Mouse (Mus musculus): ENCODE data around the gene Pcsk4. TPM values are rescaled to one million over a fixed set of nuclear protein-coding genes. Genes with fewer than 3 reads are reported as not detected.

The Pcsk4 gene
- total and polyA plus RNA-seq, 3 experiments, result 0.46 to 1.1 TPM; not detected in 1

GRCm38 (mm10) chr10:80298571-80299281 is 30.6 kb downstream of the Pcsk4 start:
- Histone ChIP-seq H3K4me3 (replicated peaks in 1 of 3; ENCODE audit: low read depth in 2 of 3, low read length in 2 of 3, poor library complexity in 1 of 3) (no peak overlapping the region), H3K9ac (ENCODE audit: insufficient read depth, low read depth) (no peak overlapping the region), H3K27ac (ENCODE audit: insufficient read depth, low read depth) (no peak overlapping the region), H3K27me3 (replicated peaks) (peaks cover 46% of the 10 kb centered on the region), H3K36me3 (replicated peaks in 1 of 2; ENCODE audit: control insufficient read depth in 1 of 2, insufficient read depth in 1 of 2, low read length in 1 of 2) (peaks cover 14 to 19% of the 10 kb centered on the region in 2 experiments), H3K79me2 (replicated peaks; ENCODE audit: control insufficient read depth, extremely low read depth, insufficient read depth, poor library complexity, severe bottlenecking) (peaks cover 3% of the 10 kb centered on the region), H3K4me2 (ENCODE audit: insufficient read depth, low read depth, poor library complexity, severe bottlenecking) (no peak overlapping the region), H3K4me1 (ENCODE audit: control insufficient read depth in 1 of 2, insufficient read depth in 2 of 2) (peaks cover 8 to 30% of the 10 kb centered on the region in 2 experiments; a peak in 3 of 4 replicates), H3K9me3 (replicated peaks; ENCODE audit: low read length) (no peaks in the 10 kb centered on the region)
- TF ChIP-seq SMC3 (IDR thresholded peaks at IDR 0.05; ENCODE audit: low read depth, low read length) (no peak), RCOR1 (conservative IDR thresholded peaks at IDR 0.05; ENCODE audit: low read depth, low read length) (no peak), PAX5 (IDR thresholded peaks at IDR 0.05; ENCODE audit: low read length) (no peak), SIN3A (IDR thresholded peaks at IDR 0.05; ENCODE audit: low read length) (no peak), ZNF384 (IDR thresholded peaks at IDR 0.05; ENCODE audit: low read depth, low read length) (no peak), NELFE (IDR thresholded peaks at IDR 0.05; ENCODE audit: low read depth, low read length) (no peak), MAZ (IDR thresholded peaks at IDR 0.05; ENCODE audit: low read depth, low read length) (no peak), ZC3H11A (IDR thresholded peaks at IDR 0.05; ENCODE audit: low read depth, low read length) (no peak), CTCF (conservative IDR thresholded peaks at IDR 0.05 in 1 of 2, IDR thresholded peaks at IDR 0.05 in 1 of 2; ENCODE audit: low read depth in 2 of 2, low read length in 2 of 2) (no peak), RAD21 (IDR thresholded peaks at IDR 0.05; ENCODE audit: low read depth, low read length) (no peak), E2F4 (IDR thresholded peaks at IDR 0.05; ENCODE audit: insufficient replicate concordance, low read depth, low read length) (no peak), USF1 (IDR thresholded peaks at IDR 0.05; ENCODE audit: low read depth, low read length) (no peak), CHD2 (IDR thresholded peaks at IDR 0.05; ENCODE audit: low read length) (no peak), POLR2AphosphoS2 (IDR thresholded peaks at IDR 0.05; ENCODE audit: low read depth, low read length) (no peak), NRF1 (IDR thresholded peaks at IDR 0.05; ENCODE audit: low read depth, low read length) (no peak), BHLHE40 (IDR thresholded peaks at IDR 0.05; ENCODE audit: low read depth, low read length) (no peak), TBP (conservative IDR thresholded peaks at IDR 0.05; ENCODE audit: low read depth, low read length) (no peak)
- in situ Hi-C loops (cut with MboI; ENCODE audit: low pct_ligation_motif_present, low pct_unique_long_range_greater_than_20kb, low sequenced_read_pairs), result no loop called here
- dilution Hi-C loops (cut with MboI; ENCODE audit: extremely low pct_ligation_motif_present, extremely low pct_unique_long_range_greater_than_20kb, low sequenced_read_pairs), result no loop called here
- no peak for DNase-seq (ENCODE audit: extremely low read depth)

- no peak overlapping the region for H3K9ac ChIP-seq (ENCODE audit: insufficient read depth, low read depth)
- DNase-seq (ENCODE audit: extremely low read depth), result no peak
- no peak overlapping the region for H3K27ac ChIP-seq (ENCODE audit: insufficient read depth, low read depth)
- H3K36me3 ChIP-seq (replicated peaks in 1 of 2; ENCODE audit: control insufficient read depth in 1 of 2, insufficient read depth in 1 of 2, low read length in 1 of 2), result peaks cover 18 to 29% of the 10 kb centered on the region in 2 experiments
- dilution Hi-C loops (cut with MboI; ENCODE audit: extremely low pct_ligation_motif_present, extremely low pct_unique_long_range_greater_than_20kb, low sequenced_read_pairs), result no loop called here
- TF ChIP-seq ETS1 (conservative IDR thresholded peaks at IDR 0.05; ENCODE audit: low read depth, low read length) (no peak), EP300 (IDR thresholded peaks at IDR 0.05; ENCODE audit: low read length) (no peak), NRF1 (IDR thresholded peaks at IDR 0.05; ENCODE audit: low read depth, low read length) (no peak), MYC (IDR thresholded peaks at IDR 0.05; ENCODE audit: low read depth, low read length) (no peak), MXI1 (IDR thresholded peaks at IDR 0.05; ENCODE audit: low read depth, low read length) (no peak), TCF12 (IDR thresholded peaks at IDR 0.05; ENCODE audit: low read depth, low read length) (no peak), MAFK (IDR thresholded peaks at IDR 0.05; ENCODE audit: insufficient replicate concordance, low read length) (no peak), KAT2A (IDR thresholded peaks at IDR 0.05; ENCODE audit: insufficient replicate concordance, low read length) (no peak), SMC3 (IDR thresholded peaks at IDR 0.05; ENCODE audit: low read depth, low read length) (no peak), JUND (conservative IDR thresholded peaks at IDR 0.05; ENCODE audit: low read depth, low read length) (no peak), USF2 (conservative IDR thresholded peaks at IDR 0.05; ENCODE audit: low read depth, low read length) (no peak), RAD21 (IDR thresholded peaks at IDR 0.05; ENCODE audit: low read depth, low read length) (no peak)
- H3K9me3 ChIP-seq (replicated peaks; ENCODE audit: low read length), result no peaks in the 10 kb centered on the region
- no peak overlapping the region for H3K4me3 ChIP-seq (replicated peaks in 1 of 3; ENCODE audit: low read depth in 2 of 3, low read length in 2 of 3, poor library complexity in 1 of 3)
- peaks cover 8 to 30% of the 10 kb centered on the region in 2 experiments; a peak in 3 of 4 replicates for H3K4me1 ChIP-seq (ENCODE audit: control insufficient read depth in 1 of 2, insufficient read depth in 2 of 2)
- H3K4me2 ChIP-seq (ENCODE audit: insufficient read depth, low read depth, poor library complexity, severe bottlenecking), result no peak overlapping the region
- in situ Hi-C loops (cut with MboI; ENCODE audit: low pct_ligation_motif_present, low pct_unique_long_range_greater_than_20kb, low sequenced_read_pairs), result no loop called here
- peaks cover 14% of the 10 kb centered on the region for H3K79me2 ChIP-seq (replicated peaks; ENCODE audit: control insufficient read depth, extremely low read depth, insufficient read depth, poor library complexity, severe bottlenecking)
- H3K27me3 ChIP-seq (replicated peaks), result peaks cover 39% of the 10 kb centered on the region
Measured at GRCm38 (mm10) chr10:80297526-80298133, 31.7 kb downstream of the Pcsk4 start.
